Mouse (Mus musculus) B cell, adult 67 days (primary cell): ENCODE measurements around the gene Zbtb7a. TPM values are rescaled to one million over a fixed set of nuclear protein-coding genes. Genes with fewer than 3 reads are reported as not detected.

ENCODE experiments used
- total RNA-seq, 2 experiments: library from RNA; stranded (reverse); gene quantifications; 4 replicates each; pipeline ENCODE4 v1.2.4; 2023

The Zbtb7a gene
- total RNA-seq: 100 to 1,000 TPM in 1 of 2 experiments, 10 to 100 TPM in 1; 97.7 to 106 TPM

GRCm38 (mm10) chr10:81134966-81135681, at the start of gene Zbtb7a:
TSS of gene Zbtb7a (plus strand) at chr10:81135220.

DNA sequence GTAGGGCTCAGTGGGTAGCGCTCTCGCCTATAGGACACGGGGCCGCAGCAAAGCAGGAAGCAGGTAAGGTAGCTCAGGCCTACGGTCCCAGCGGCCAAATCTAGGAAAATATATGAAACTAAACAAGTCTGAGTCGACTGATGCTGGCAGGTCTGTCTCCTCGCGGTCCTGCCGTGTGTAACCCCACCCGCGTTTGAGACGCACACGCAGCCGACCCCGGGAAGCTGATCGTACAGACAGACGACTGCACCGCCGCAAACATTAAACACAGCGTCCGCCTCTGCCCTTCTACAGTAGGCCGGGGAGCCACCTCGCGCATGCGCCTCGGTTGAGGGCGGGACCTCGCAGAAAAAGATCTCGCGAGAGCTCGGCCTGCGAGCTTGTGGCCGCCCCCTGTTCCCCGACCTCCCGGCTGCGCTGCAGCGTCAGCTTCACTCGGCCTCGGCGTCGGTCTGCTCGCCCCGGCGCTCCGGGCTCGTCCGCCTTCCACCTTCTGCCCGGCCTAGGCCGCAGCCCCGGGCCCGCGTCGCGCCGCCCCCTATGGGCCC, 29.4 kb upstream of the Zbtb7a start, which contains the start of gene Map2k2:
Gene Map2k2, plus strand, starts transcription at position 351 of the 548 bp plus-strand sequence.

DNA sequence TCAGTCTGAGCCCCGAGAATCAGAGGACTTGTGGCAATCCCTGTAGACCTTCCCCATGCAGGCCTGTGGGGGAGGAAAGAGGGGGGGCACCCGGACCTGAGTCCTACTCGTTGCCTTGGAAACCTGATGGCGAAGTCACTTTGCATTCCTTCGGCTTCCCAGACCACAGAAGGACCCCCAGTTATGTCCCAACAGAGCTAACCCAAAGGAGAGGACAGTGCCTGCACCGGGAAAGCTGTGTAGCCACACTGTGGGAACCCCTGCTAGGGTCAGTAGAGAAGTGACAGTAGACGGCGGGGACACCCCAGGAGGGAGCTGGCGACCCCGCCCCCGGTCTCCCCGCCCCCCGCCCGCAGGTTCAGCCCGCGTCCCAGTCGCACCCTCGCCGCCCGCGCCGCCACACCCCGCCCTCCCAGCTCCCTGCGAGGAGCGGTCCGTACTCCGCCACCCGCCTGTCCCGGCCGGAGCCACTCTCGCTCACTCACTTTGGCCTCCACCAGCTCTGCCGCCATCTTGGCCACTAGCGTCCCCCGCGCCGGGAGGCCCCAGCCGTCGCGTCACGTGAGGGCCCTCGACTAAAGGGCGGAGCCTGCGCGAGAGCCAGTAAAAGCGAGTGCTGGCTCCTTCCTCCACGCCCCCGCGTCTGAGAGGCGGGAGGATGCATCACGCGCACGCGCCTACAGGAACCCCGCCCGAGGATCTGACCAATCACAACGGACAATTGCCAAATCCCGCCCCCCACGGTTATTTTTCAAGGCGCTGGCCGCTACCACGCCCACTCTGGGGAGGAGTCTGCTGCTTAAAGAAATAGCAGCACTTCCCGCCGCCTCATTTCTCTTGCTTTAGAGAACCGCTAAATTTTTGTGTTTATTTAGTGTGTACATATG, 32.4 kb downstream of the Zbtb7a start, which contains the start of gene Pias4:
Gene Pias4, minus strand, starts transcription at position 724 of the 887 bp plus-strand sequence.

GRCm38 (mm10) chr10:81176466-81177271, 41.6 kb downstream of the Zbtb7a start, which contains the start of gene Eef2:
TSS of gene Eef2 (plus strand) at chr10:81176631.

GRCm38 (mm10) chr10:81182336-81183333, 47.6 kb downstream of the Zbtb7a start, which contains the start of gene Dapk3:
TSS of gene Dapk3 (plus strand) at chr10:81183005.

DNA sequence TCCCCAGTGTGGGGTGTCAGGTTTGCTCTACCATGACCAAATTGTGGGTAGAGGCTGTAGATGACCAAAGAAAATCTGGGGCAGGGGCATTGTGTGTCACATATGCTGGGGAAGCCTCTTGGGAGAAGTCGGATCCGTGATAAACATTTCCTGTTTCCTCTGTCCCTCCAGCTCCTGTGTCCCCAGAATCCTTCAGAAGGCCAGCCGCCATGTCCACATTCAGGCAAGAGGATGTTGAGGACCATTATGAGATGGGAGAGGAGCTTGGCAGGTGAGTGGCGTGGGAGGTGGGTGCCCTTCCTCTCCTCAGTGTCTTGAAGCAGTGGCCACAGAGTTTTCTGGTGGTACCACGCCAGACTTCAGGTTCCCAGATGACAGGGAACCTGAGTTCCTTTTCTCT, 48.8 kb downstream of the Zbtb7a start, which contains the start of gene 4930442H23Rik:
Gene 4930442H23Rik, minus strand, starts transcription at position 45 of the 400 bp plus-strand sequence.

GRCm38 (mm10) chr10:81201807-81202758, 67.1 kb downstream of the Zbtb7a start, which contains the start of gene Nmrk2:
TSS of gene Nmrk2 (minus strand) at chr10:81202051.

Other genes with a start within 250 kb of the Zbtb7a start
- gene Timm13, start 234.3 kb upstream of the Zbtb7a start, total RNA-seq: 10 to 100 TPM; 57.8 to 77.8 TPM
- gene Lmnb2, start 217.0 kb upstream of the Zbtb7a start, total RNA-seq: 10 to 100 TPM; 14.6 to 16.0 TPM
- 10 to 100 TPM; 32.5 to 39.0 TPM for gene Gadd45b, start 205.1 kb upstream of the Zbtb7a start, total RNA-seq
- under 1 TPM; 0.21 to 0.41 TPM for gene Gng7, start 120.3 kb upstream of the Zbtb7a start, total RNA-seq
- not detected for gene Diras1, start 109.6 kb upstream of the Zbtb7a start, total RNA-seq
- gene Slc39a3, start 97.8 kb upstream of the Zbtb7a start, total RNA-seq: 10 to 100 TPM; 15.6 to 18.9 TPM
- gene Sgta, start 75.0 kb upstream of the Zbtb7a start, total RNA-seq: 10 to 100 TPM; 57.0 to 65.1 TPM
- gene Thop1, start 65.2 kb upstream of the Zbtb7a start, total RNA-seq: 10 to 100 TPM; 11.9 to 15.9 TPM
- gene Creb3l3, start 36.3 kb upstream of the Zbtb7a start, total RNA-seq: not detected
- gene Map2k2, start 29.3 kb upstream of the Zbtb7a start, total RNA-seq: 100 to 1,000 TPM; 159 to 177 TPM
- gene Pias4, start 32.7 kb downstream of the Zbtb7a start, total RNA-seq: 10 to 100 TPM; 70.9 to 76.2 TPM
- 1,000 to 10,000 TPM; 1,844 to 1,917 TPM for gene Eef2, start 41.4 kb downstream of the Zbtb7a start, total RNA-seq
- 10 to 100 TPM; 79.5 to 87.1 TPM for gene Dapk3, start 47.8 kb downstream of the Zbtb7a start, total RNA-seq
- gene 4930442H23Rik, start 48.6 kb downstream of the Zbtb7a start, total RNA-seq: not detected
- gene Nmrk2, start 66.8 kb downstream of the Zbtb7a start, total RNA-seq: not detected
- gene Atcay, start 95.6 kb downstream of the Zbtb7a start, total RNA-seq: not detected
- gene Zfr2, start 97.9 kb downstream of the Zbtb7a start, total RNA-seq: 1 to 10 TPM; 3.4 to 4.6 TPM
- gene Matk, start 117.7 kb downstream of the Zbtb7a start, total RNA-seq: 10 to 100 TPM; 24.5 to 29.5 TPM
- gene Mrpl54, start 131.7 kb downstream of the Zbtb7a start, total RNA-seq: 100 to 1,000 TPM; 106 to 112 TPM
- gene Apba3, start 131.7 kb downstream of the Zbtb7a start, total RNA-seq: 10 to 100 TPM; 32.7 to 50.4 TPM
- 10 to 100 TPM; 14.0 to 18.9 TPM for gene Tjp3, start 156.4 kb downstream of the Zbtb7a start, total RNA-seq
- gene Pip5k1c, start 157.7 kb downstream of the Zbtb7a start, total RNA-seq: 100 to 1,000 TPM; 130 to 154 TPM
- 10 to 100 TPM; 53.3 to 59.3 TPM for gene Cactin, start 185.9 kb downstream of the Zbtb7a start, total RNA-seq
- gene Tbxa2r, start 193.5 kb downstream of the Zbtb7a start, total RNA-seq: 1 to 10 TPM; 4.6 to 6.0 TPM
- gene Gipc3, start 208.0 kb downstream of the Zbtb7a start, total RNA-seq: under 1 TPM; 0.78 to 0.92 TPM
- gene Hmg20b, start 215.3 kb downstream of the Zbtb7a start, total RNA-seq: 10 to 100 TPM; 77.8 to 80.1 TPM
- gene Mfsd12, start 222.3 kb downstream of the Zbtb7a start, total RNA-seq: 10 to 100 TPM; 11.6 to 13.5 TPM
- gene 4930404N11Rik, start 230.6 kb downstream of the Zbtb7a start, total RNA-seq: 10 to 100 TPM in 1 of 2 experiments, 1 to 10 TPM in 1; 7.8 to 11.0 TPM
- gene Fzr1, start 243.3 kb downstream of the Zbtb7a start, total RNA-seq: 10 to 100 TPM; 47.9 to 55.7 TPM
- 10 to 100 TPM; 36.0 to 37.0 TPM for gene Dohh, start 249.2 kb downstream of the Zbtb7a start, total RNA-seq
- gene Gm48551, start 249.2 kb downstream of the Zbtb7a start, total RNA-seq: 1 to 10 TPM; 1.6 to 4.6 TPM